Mouse (Mus musculus) limb, embryonic 11.5 days (tissue): ENCODE measurements around the gene Jund. TPM values are rescaled to one million over a fixed set of nuclear protein-coding genes. Genes with fewer than 3 reads are reported as not detected.

ENCODE experiments used
- ATAC-seq: fragments of 200-750 bp; cut with Nextera tagmentation; 2 replicates; pipeline ENCODE4 v1.8.0; 2017; ENCODE audit warnings: low read depth; ENCODE audit not compliant: insufficient number of reproducible peaks, low FRiP score, low TSS enrichment
- DNase-seq: peaks from one replicate; pipeline ENCODE4 v3.0.0-alpha.2; 2015; ENCODE audit warnings: low spot score
- H3K27ac ChIP-seq: fragments of 300-500 bp; sonication (generic); replicated peaks from 2 replicates; pipeline ENCODE4 v1.5.1; 2014; ENCODE audit warnings: low read depth, mild to moderate bottlenecking, low read length
- H3K27me3 ChIP-seq: fragments of 300-500 bp; sonication (generic); 2 replicates; pipeline ENCODE4 v1.6.1; 2014; ENCODE audit warnings: mild to moderate bottlenecking, low read length, mixed read lengths; ENCODE audit not compliant: control insufficient read depth, insufficient read depth
- H3K36me3 ChIP-seq: fragments of 300-500 bp; sonication (generic); 2 replicates; pipeline ENCODE4 v1.6.1; 2014; ENCODE audit warnings: mild to moderate bottlenecking, low read length, moderate library complexity, mixed read lengths; ENCODE audit not compliant: control insufficient read depth, insufficient read depth
- H3K4me1 ChIP-seq: fragments of 300-500 bp; sonication (generic); 2 replicates; pipeline ENCODE4 v1.6.1; 2014; ENCODE audit warnings: low read length, mixed read lengths; ENCODE audit not compliant: control insufficient read depth, insufficient read depth
- H3K4me2 ChIP-seq: fragments of 300-500 bp; sonication (generic); 2 replicates; pipeline ENCODE4 v1.6.1; 2014; ENCODE audit warnings: low read depth, mild to moderate bottlenecking, moderate library complexity; ENCODE audit not compliant: severe bottlenecking
- H3K4me3 ChIP-seq: fragments of 300-500 bp; sonication (generic); 2 replicates; pipeline ENCODE4 v1.5.1; 2014; ENCODE audit warnings: low read depth, low read length
- H3K9ac ChIP-seq: fragments of 300-500 bp; sonication (generic); 2 replicates; pipeline ENCODE4 v1.6.1; 2014; ENCODE audit warnings: mild to moderate bottlenecking, low read length
- H3K9me3 ChIP-seq: fragments of 300-500 bp; sonication (generic); 2 replicates; pipeline ENCODE4 v1.6.1; 2016; ENCODE audit warnings: low read length; ENCODE audit not compliant: control insufficient read depth
- WGBS: fragments of 180-500 bp; shearing (Covaris S2); extraction: QIAGEN DNeasy Blood & Tissue Kit; methylation state at CpG from one replicate; pipeline ENCODE4 v1.1.7; 2014; 5-methylcytosine and 5-hydroxymethylcytosine counted together
- polyA plus RNA-seq: library from polyadenylated mRNA; unstranded; fragments of >200 nt; fragmentation: Nextera tagmentation; extraction: Ambion mirVana; gene quantifications from 2 replicates; pipeline ENCODE4 v1.2.1, GENCODE M21; 2014

Jund gene
- polyA plus RNA-seq, 1 experiment from 2014 or later, result 104 TPM

DNA sequence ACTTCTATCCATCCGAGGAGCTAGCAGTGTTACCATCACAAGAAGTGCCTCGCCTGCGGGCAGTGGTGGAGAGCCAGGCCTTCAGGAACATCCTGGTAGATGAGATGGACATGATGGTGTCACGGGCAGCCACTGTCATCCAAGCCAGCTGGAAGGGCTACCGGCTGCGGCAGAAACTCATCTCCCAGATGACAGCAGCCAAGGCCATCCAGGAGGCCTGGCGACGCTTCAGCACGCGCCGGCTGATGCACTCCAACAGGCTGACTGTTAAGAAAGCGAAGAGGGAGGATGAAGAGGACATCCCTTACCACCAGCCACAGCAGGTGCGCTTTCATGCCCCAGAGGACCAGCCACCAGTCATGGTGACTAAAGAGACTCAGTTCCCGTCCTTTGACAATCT is 9.5 kb downstream of the Jund start:
- H3K36me3 ChIP-seq, result no peaks in the 10 kb centered on the region; the same call in 1 of the 2 replicates
- no peak for ATAC-seq
- 90% methylated on average over 14 of the region's 14 CpGs for WGBS

DNA sequence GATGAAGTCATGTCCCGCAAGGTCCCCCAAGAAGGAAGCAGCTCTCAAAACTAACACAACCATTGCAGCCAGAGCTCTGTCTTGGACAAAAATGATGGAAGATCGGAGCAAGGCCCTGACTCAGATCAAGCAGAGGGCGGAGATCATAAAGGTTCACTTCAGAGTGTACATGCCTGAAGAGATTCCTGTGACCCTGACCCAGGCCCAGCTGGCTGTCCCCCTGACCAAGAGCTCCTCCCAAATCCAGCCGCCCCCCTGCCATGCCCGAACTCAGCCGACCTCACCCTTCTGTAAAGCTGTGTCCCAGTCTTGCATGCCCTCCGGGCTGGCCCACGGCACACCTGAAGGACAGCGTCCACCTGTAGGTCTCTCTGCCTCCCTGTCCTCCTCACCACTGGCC is 11.0 kb downstream of the Jund start:
- 92% methylated on average over 9 of the region's 9 CpGs for WGBS
- no peak for DNase-seq

More for the DNA sequence above, 9.5 kb downstream of the Jund start:
- H3K9me3 ChIP-seq, result no peaks in the 10 kb centered on the region
- no peaks in the 10 kb centered on the region for H3K27me3 ChIP-seq
- no peaks in the 10 kb centered on the region for H3K4me1 ChIP-seq
- H3K4me3 ChIP-seq, result no peak overlapping the region
- H3K4me2 ChIP-seq, result no peak overlapping the region
- H3K9ac ChIP-seq, result no peak overlapping the region
- no peak for DNase-seq
- no peak overlapping the region for H3K27ac ChIP-seq

DNA sequence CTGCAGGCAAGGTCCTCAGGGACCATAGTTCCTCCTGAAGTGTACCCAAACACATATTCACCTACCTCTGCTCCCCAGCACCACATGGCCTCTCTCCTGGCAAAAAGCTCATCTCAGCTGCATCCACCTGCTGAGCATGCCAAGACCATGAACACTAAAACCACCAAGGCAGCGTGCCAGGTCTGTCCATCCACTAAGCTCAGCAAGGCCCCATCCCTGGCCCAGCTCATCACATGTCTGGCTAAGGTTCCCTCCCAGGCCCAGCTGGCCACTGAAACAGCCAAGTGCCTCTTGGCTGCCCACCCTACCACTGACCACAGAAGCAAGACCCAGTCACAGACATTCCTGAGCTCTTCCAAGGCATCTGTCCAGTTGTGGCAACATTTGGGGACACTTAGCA is 11.5 kb downstream of the Jund start:
- Histone ChIP-seq H3K27me3 (no peaks in the 10 kb centered on the region), H3K27ac (no peak overlapping the region), H3K4me1 (no peaks in the 10 kb centered on the region), H3K9ac (no peak overlapping the region), H3K4me2 (no peak overlapping the region), H3K4me3 (no peak overlapping the region), H3K9me3 (no peaks in the 10 kb centered on the region), H3K36me3 (no peaks in the 10 kb centered on the region)
- ATAC-seq (no peak), DNase-seq (no peak)
- WGBS, result 77% methylated on average over 1 of the region's 1 CpGs

More for the DNA sequence above, 11.0 kb downstream of the Jund start:
- no peak overlapping the region for H3K9ac ChIP-seq
- ATAC-seq, result no peak
- H3K27me3 ChIP-seq, result no peaks in the 10 kb centered on the region
- H3K4me2 ChIP-seq, result no peak overlapping the region
- no peak overlapping the region for H3K4me3 ChIP-seq
- H3K4me1 ChIP-seq, result no peaks in the 10 kb centered on the region
- no peak overlapping the region for H3K27ac ChIP-seq
- no peaks in the 10 kb centered on the region for H3K9me3 ChIP-seq
- no peaks in the 10 kb centered on the region for H3K36me3 ChIP-seq

DNA sequence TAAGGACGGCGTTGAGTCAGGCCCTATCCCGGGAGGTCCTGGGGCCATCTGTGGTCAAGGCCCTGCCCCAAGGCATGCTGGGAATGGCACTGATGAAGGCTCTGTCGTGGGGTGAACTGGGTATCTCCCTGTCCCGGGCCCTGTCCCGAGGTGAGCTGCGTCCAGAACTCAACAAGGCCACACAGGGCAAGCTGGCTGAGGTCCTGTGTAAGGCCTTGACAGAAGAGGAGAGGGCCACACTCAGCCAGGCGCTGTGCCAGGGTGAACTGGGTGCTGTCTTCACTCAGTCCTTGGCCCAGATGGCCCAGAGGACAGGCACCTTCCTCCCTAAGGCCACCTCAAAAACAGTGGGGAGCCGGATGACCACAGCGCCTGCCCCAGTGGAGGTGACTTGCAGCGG is 12.3 kb downstream of the Jund start:
- Histone ChIP-seq H3K4me1 (no peaks in the 10 kb centered on the region), H3K9me3 (no peaks in the 10 kb centered on the region), H3K4me2 (no peak overlapping the region), H3K9ac (no peak overlapping the region), H3K27me3 (no peaks in the 10 kb centered on the region), H3K36me3 (no peaks in the 10 kb centered on the region), H3K27ac (no peak overlapping the region), H3K4me3 (no peak overlapping the region)
- ATAC-seq, result no peak
- DNase-seq, result no peak
- 88% methylated on average over 11 of the region's 11 CpGs for WGBS

DNA sequence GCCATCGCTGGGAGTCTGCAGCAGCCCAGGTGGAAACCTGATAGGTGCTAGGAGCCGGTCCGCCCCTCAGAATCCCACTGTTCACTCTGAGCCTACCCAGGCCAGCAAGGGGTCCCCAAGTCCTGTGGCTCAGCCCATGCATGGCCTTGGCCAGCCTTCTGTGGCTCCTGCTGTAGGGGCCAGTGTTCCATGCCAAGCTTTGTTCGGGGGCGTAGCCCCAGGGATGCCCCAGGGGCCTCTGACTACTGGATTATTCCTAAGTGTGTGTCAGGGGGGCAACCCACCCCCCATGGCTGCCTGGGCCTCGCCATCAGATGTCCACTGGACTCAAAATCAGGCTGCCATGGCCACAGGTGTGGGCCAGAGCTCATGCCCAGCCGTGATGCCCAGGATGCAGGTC is 15.2 kb downstream of the Jund start:
- no peak overlapping the region for H3K27ac ChIP-seq
- no peaks in the 10 kb centered on the region for H3K36me3 ChIP-seq
- 82% methylated on average over 7 of the region's 7 CpGs for WGBS
- DNase-seq (no peak), ATAC-seq (no peak)
- no peak overlapping the region for H3K4me3 ChIP-seq
- no peaks in the 10 kb centered on the region for H3K9me3 ChIP-seq
- no peak overlapping the region for H3K4me2 ChIP-seq
- H3K4me1 ChIP-seq, result no peaks in the 10 kb centered on the region
- H3K27me3 ChIP-seq, result no peaks in the 10 kb centered on the region
- H3K9ac ChIP-seq, result no peak overlapping the region

DNA sequence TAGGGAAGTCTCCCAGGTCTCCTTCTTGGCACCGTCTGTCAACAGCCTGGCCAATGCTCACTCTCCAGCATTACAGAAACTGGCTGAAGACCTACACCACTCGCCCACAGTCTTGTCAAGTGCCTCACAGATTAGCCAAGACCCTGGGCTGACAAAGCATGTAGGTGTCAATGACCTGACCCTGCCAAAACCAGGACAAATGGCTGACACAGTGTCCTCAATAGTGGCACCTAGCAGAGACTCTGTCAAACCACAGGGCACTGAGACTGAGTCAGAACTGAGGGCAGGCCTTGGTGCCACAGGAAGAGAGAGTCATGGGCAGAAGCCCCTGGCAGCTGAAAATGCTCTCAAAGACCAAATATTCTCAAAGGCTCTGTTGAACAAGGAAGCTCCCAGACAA is 16.3 kb downstream of the Jund start:
- no peaks in the 10 kb centered on the region for H3K4me1 ChIP-seq
- ATAC-seq (no peak), DNase-seq (no peak)
- no peak overlapping the region for H3K27ac ChIP-seq
- H3K9me3 ChIP-seq, result no peaks in the 10 kb centered on the region
- no peak overlapping the region for H3K9ac ChIP-seq
- no peak overlapping the region for H3K4me3 ChIP-seq
- 53% methylated on average over 2 of the region's 2 CpGs for WGBS
- no peaks in the 10 kb centered on the region for H3K36me3 ChIP-seq
- no peaks in the 10 kb centered on the region for H3K27me3 ChIP-seq
- no peak overlapping the region for H3K4me2 ChIP-seq

DNA sequence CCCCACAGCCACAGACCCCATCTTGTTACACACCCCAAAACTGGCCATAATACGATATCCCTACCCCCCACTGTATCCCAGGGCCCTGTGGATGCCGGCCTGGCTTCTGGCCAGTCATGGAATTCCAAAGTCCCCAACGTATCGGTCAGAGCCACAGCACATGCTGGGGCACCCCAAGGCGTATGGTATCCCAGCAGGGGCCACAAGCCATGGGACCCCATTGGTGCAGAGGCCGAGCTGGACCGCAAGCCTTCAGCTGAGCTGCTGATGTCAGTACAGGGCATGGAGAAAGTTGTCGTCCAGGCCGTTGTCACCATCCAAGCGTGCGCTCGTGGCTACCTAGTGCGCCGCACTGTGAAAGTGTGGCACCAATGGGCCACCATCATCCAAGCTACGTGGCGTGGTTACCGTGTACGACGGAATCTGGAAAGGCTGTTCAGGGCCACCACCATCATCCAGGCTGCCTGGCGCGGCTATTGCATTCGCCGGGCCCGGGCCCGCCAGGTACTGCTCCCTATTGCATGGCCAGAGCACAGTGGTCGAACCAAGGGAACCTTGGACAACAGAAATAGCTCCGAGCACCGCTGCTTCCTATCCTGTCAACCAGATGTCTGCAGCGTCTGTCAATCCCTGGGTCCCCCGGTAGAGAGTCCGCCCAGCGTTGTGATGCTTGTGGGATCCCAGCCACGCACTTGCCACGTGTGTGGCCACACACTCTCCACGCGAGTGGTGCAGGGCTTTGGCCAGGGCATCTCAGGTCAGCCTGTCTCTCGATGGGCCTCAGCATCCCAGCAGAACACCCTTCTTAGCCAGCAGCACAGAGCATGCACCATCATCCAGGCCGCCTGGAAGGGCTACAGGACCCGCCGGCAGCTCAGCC is 18.0 kb downstream of the Jund start:
- Histone ChIP-seq H3K4me3 (no peak overlapping the region), H3K27ac (no peak overlapping the region), H3K4me2 (no peak overlapping the region), H3K9ac (no peak overlapping the region), H3K9me3 (no peaks in the 10 kb centered on the region), H3K36me3 (no peaks in the 10 kb centered on the region), H3K4me1 (no peaks in the 10 kb centered on the region), H3K27me3 (no peaks in the 10 kb centered on the region)
- DNase-seq (no peak), ATAC-seq (no peak)
- WGBS, result 85% methylated on average over 40 of the region's 40 CpGs

DNA sequence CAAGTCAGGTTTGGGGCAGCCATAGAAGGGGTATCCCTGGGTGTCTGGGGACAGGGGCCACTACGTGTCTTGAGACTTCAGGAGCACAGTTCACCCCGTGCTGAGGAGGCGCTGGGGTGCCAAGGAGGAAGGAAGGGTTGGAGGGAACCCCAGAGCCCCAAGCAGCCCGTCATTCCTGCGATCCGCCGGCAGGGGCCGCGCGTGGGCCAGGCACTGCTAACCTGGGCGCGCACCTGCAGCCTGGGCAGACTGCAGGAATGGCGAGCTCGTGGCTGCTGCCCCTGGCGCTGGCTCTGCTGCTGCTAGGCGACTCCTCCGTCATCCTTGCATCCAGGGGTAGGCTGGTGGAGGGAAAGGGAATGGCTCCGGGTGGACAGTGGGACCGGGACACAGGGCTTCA is 19.5 kb downstream of the Jund start, which contains the start of gene Gm3336:
TSS of gene Gm3336 (plus strand) at position 247 of the 400 bp plus-strand sequence.
- H3K27ac ChIP-seq, result no peak within 1 kb of the TSS
- 5% methylated on average over 13 of the region's 19 CpGs for WGBS
- no peak within 1 kb of the TSS for H3K9ac ChIP-seq
- DNase-seq (peak; percentile 76), ATAC-seq (no peak)
- no peaks in the 10 kb centered on the region for H3K27me3 ChIP-seq
- no peaks in the 10 kb centered on the region for H3K9me3 ChIP-seq
- H3K4me3 ChIP-seq, result no peak within 1 kb of the TSS
- H3K36me3 ChIP-seq, result no peaks in the 10 kb centered on the region
- H3K4me1 ChIP-seq, result no peaks in the 10 kb centered on the region
- no peak within 1 kb of the TSS for H3K4me2 ChIP-seq
